Mouse (Mus musculus): ENCODE data around the gene Qrfp.

- TF ChIP-seq CTCF (IDR thresholded peaks at IDR 0.05; ENCODE audit: low read depth) (no peak), EP300 (IDR thresholded peaks at IDR 0.05; ENCODE audit: low read depth) (no peak)
Observed at GRCm38 (mm10) chr2:31761115-31761531, 49.3 kb downstream of the Qrfp start.

Data from liver, embryonic 14.5 days (tissue).